Comparison of ENCODE assay signal across 8 mouse cellular contexts in the genomic region with DNA sequence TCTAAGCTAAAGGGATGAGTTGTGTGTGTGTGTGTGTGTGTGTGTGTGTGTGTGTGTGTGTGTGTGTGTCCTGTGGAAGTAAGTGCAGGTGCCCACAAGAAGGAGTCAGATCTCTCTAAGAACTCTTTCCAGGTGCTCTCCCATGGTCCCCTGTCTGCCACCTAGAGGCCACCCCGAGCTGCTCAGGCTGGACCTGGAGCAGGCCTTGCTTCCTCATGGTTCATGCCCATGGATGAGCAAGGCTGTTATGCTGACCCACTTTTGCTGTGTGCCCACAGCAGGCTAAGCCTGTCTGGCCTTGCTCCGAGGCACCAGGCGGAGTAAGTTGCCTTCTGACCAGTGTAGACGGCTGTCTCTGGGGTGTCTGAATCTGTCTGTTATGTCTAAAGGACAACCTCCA.
DNase-seq lines count a peak whose midpoint lies in the region; ATAC-seq and TF ChIP-seq lines count a peak whose summit lies in the region.

No protein-coding gene starts in this region.

- peak; percentile 27 for DNase-seq in heart, postnatal 4 days
- no peak for DNase-seq in heart, adult 9 months (ENCODE audit: low spot score in 2 of 2)
- DNase-seq in cerebellum, adult 11 months = peak; percentile 17
- DNase-seq in kidney, postnatal 14 days = peak; percentile 36
- peak; percentile 46 for DNase-seq in thymus, adult 2 months
- DNase-seq in right cerebral cortex, postnatal 25 days = no peak

- no peak overlapping the region for H3K9ac ChIP-seq in heart, embryonic 11.5 days (ENCODE audit: low read depth, low read length)

- TF ChIP-seq POLR2A in thymus, adult 2 months (IDR thresholded peaks at IDR 0.05; ENCODE audit: control insufficient read depth, extremely low read depth, insufficient read depth, low read length, poor library complexity) = no peak

- H3K4me3 ChIP-seq in E14TG2a.4 (replicated peaks; ENCODE audit: low read length) = no peak overlapping the region; the same call in 1 of the 2 replicates
- no peak overlapping the region for H3K4me3 ChIP-seq in thymus, adult 2 months (ENCODE audit: control insufficient read depth, insufficient read depth, low read length)
- no peak overlapping the region for H3K4me3 ChIP-seq in heart, embryonic 11.5 days (ENCODE audit: low read depth, low read length)

- H3K27me3 ChIP-seq in E14TG2a.4 (ENCODE audit: insufficient read depth, low read length) = no peaks in the 10 kb centered on the region
- no peaks in the 10 kb centered on the region for H3K27me3 ChIP-seq in thymus, adult 2 months (ENCODE audit: control insufficient read depth, insufficient read depth, low read length)
- H3K27me3 ChIP-seq in heart, embryonic 11.5 days (ENCODE audit: control insufficient read depth, insufficient read depth, low read length) = no peaks in the 10 kb centered on the region

- TF ChIP-seq CTCF in E14TG2a.4 (conservative IDR thresholded peaks at IDR 0.05; ENCODE audit: low read length) = peak; percentile 31
- TF ChIP-seq CTCF in thymus, adult 2 months (IDR thresholded peaks at IDR 0.05; ENCODE audit: borderline replicate concordance, control insufficient read depth, extremely low read depth, insufficient read depth, low read length, poor library complexity) = peak; percentile 67

- WGBS in thymus, adult 2 months = 82% methylated on average over 4 of the region's 4 CpGs
- 62% methylated on average over 4 of the region's 4 CpGs for WGBS in heart, embryonic 11.5 days (ENCODE audit: insufficient replicate concordance)

- no peak for ATAC-seq in heart, embryonic 11.5 days (replicated peaks; ENCODE audit: insufficient number of reproducible peaks, low FRiP score, low TSS enrichment)

- H3K36me3 ChIP-seq in E14TG2a.4 (ENCODE audit: insufficient read depth, low read length) = no peaks in the 10 kb centered on the region
- no peaks in the 10 kb centered on the region for H3K36me3 ChIP-seq in thymus, adult 2 months (ENCODE audit: control insufficient read depth, insufficient read depth, low read length)
- no peaks in the 10 kb centered on the region for H3K36me3 ChIP-seq in heart, embryonic 11.5 days (ENCODE audit: control insufficient read depth, insufficient read depth, low read length)

- peaks cover 6% of the 10 kb centered on the region for H3K4me1 ChIP-seq in E14TG2a.4 (replicated peaks; ENCODE audit: low read depth, low read length)
- no peaks in the 10 kb centered on the region for H3K4me1 ChIP-seq in thymus, adult 2 months (replicated peaks; ENCODE audit: control insufficient read depth, insufficient read depth, low read length)
- no peaks in the 10 kb centered on the region for H3K4me1 ChIP-seq in heart, embryonic 11.5 days (ENCODE audit: control insufficient read depth, insufficient read depth, low read length)

- no peaks in the 10 kb centered on the region for H3K9me3 ChIP-seq in E14TG2a.4 (ENCODE audit: low read length)
- no peaks in the 10 kb centered on the region for H3K9me3 ChIP-seq in heart, embryonic 11.5 days (replicated peaks; ENCODE audit: control insufficient read depth, low read length)

- H3K4me2 ChIP-seq in heart, embryonic 11.5 days = no peak overlapping the region

- H3K27ac ChIP-seq in thymus, adult 2 months (ENCODE audit: control insufficient read depth, insufficient read depth, low read length) = no peak overlapping the region
- no peak overlapping the region for H3K27ac ChIP-seq in heart, embryonic 11.5 days (ENCODE audit: low read depth, low read length)

Comparison
In these comparisons a context has a peak if more than half of its experiments do, and no peak if none do; other contexts are left out.
1. DNase-seq: peak in heart, postnatal 4 days (single experiment), cerebellum, adult 11 months (single experiment), kidney, postnatal 14 days (single experiment) and thymus, adult 2 months (single experiment); none in heart, adult 9 months (0 of 2) and right cerebral cortex, postnatal 25 days (single experiment).